Mouse (Mus musculus): ENCODE data around the gene Slc35b1.

GRCm38 (mm10) chr11:95343180-95343579 lies 41.3 kb upstream of the Slc35b1 start:
- TF ChIP-seq FLI1 (IDR thresholded peaks at IDR 0.05; ENCODE audit: low read length) (no peak), GATA1 (IDR thresholded peaks at IDR 0.05; ENCODE audit: borderline replicate concordance, low read length) (no peak)
